Mouse (Mus musculus) kidney, postnatal 0 days (tissue): ENCODE results near the gene Sorl1. TPM values are rescaled to one million over a fixed set of nuclear protein-coding genes. Genes with fewer than 3 reads are reported as not detected.

Experiments used
- ATAC-seq: fragments of 200-750 bp; cut with Nextera tagmentation; replicated peaks from 2 replicates; pipeline ENCODE4 v1.8.0; 2017; ENCODE audit warnings: low read depth, moderate number of reproducible peaks, moderate TSS enrichment, moderate library complexity; ENCODE audit not compliant: low FRiP score
- DNase-seq: peaks from one replicate; pipeline ENCODE4 v3.0.0-alpha.2; 2016; ENCODE audit warnings: low spot score
- H3K27ac ChIP-seq: fragments of 300-500 bp; sonication (generic); 2 replicates; pipeline ENCODE4 v1.5.1; 2014; ENCODE audit warnings: mild to moderate bottlenecking
- H3K27me3 ChIP-seq: fragments of 300-500 bp; sonication (generic); 2 replicates; pipeline ENCODE4 v1.6.1; 2014; ENCODE audit warnings: low read length, mixed read lengths; ENCODE audit not compliant: insufficient read depth
- H3K36me3 ChIP-seq: fragments of 300-500 bp; sonication (generic); 2 replicates; pipeline ENCODE4 v1.6.1; 2014; ENCODE audit warnings: low read length, mixed read lengths; ENCODE audit not compliant: insufficient read depth
- H3K4me1 ChIP-seq: fragments of 300-500 bp; sonication (generic); replicated peaks from 2 replicates; pipeline ENCODE4 v1.6.1; 2014; ENCODE audit warnings: antibody characterized with exemption, low read length, mixed read lengths; ENCODE audit not compliant: insufficient read depth
- H3K4me2 ChIP-seq: fragments of 300-500 bp; sonication (generic); 2 replicates; pipeline ENCODE4 v1.6.1; 2014; ENCODE audit warnings: mild to moderate bottlenecking, low read length, moderate library complexity, mixed read lengths
- H3K4me3 ChIP-seq: fragments of 300-500 bp; sonication (generic); replicated peaks from 2 replicates; pipeline ENCODE4 v1.5.1; 2014; ENCODE audit warnings: low read depth, low read length
- H3K9ac ChIP-seq: fragments of 300-500 bp; sonication (generic); 2 replicates; pipeline ENCODE4 v1.6.1; 2014; ENCODE audit warnings: low read depth, low read length
- H3K9me3 ChIP-seq: fragments of 300-500 bp; sonication (generic); replicated peaks from 2 replicates; pipeline ENCODE4 v1.6.1; 2016; ENCODE audit warnings: low read length, inconsistent platforms, mixed read lengths
- CTCF ChIP-seq: IDR thresholded peaks from 2 replicates; pipeline ENCODE4 v1.5.1; 2016; ENCODE audit warnings: antibody characterized with exemption, low read depth, mild to moderate bottlenecking, moderate library complexity
- WGBS: fragments of 180-500 bp; shearing (Covaris S2); extraction: QIAGEN DNeasy Blood & Tissue Kit; methylation state at CpG from one replicate; pipeline ENCODE4 v1.1.7; 2014; 5-methylcytosine and 5-hydroxymethylcytosine counted together
- polyA plus RNA-seq: library from polyadenylated mRNA; unstranded; fragments of >200 nt; fragmentation: Nextera tagmentation; extraction: Ambion mirVana; gene quantifications from 2 replicates; pipeline ENCODE4 v1.2.1, GENCODE M21; 2015

Gene Sorl1
- polyA plus RNA-seq, 1 experiment from 2014 or later, result 11.1 TPM

DNA sequence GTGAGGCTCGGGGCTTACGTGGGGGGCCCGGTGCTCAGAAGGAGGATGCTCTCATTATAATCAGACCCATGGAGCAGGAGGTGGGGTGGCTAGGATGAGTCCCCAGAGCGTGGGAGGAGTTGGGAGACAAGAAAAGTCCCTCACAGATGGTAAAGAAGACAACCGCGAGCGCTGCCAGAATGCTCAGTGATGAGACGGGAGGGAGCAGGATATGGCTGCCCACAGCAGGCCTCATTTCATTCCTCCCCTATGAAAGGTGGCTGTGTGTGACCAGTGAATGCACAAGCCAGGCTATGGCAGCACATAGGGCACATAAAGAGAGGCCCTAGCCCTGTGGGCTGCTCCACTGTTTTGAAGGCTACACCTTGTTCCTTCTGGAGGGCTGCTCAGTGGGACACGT, 142.1 kb downstream of the Sorl1 start:
- no peak for DNase-seq
- WGBS, result 87% methylated on average over 9 of the region's 9 CpGs

DNA sequence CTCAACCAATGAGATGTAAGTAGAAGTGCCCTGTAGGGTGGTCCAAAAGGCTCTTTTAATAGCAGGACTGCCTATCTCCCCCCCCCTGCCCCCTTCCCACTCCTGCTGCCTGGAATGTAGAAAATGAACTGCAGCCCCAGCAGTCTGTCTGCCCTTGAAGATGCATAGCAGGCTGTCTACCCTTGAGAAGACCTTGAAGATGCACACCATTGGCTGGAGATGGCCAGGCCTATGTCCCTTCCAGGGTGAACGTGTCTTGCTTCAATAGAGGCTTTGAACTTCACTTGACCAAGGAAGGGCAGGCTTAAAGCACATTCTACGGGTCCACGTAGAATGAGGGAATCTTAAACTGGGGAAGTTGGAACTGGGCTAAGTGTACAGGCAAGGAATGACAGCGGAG, 142.8 kb downstream of the Sorl1 start:
- DNase-seq (no peak), ATAC-seq (no peak)
- Histone ChIP-seq H3K9ac (no peak overlapping the region), H3K36me3 (0 out of 2 replicates have a peak, but pooled peaks cover 15% of the 10 kb centered on the region), H3K27me3 (no peaks in the 10 kb centered on the region), H3K4me2 (no peak overlapping the region), H3K4me1 (peaks cover 3% of the 10 kb centered on the region; the same call in 1 of the 2 replicates), H3K4me3 (no peak overlapping the region), H3K9me3 (no peaks in the 10 kb centered on the region), H3K27ac (no peak overlapping the region)
- WGBS, result 64% methylated on average over 4 of the region's 4 CpGs
- no peak for TF ChIP-seq CTCF

More for the DNA sequence above, 142.1 kb downstream of the Sorl1 start:
- no peak for TF ChIP-seq CTCF
- Histone ChIP-seq H3K27me3 (no peaks in the 10 kb centered on the region), H3K4me1 (peaks cover 3% of the 10 kb centered on the region; the same call in 1 of the 2 replicates), H3K36me3 (0 out of 2 replicates have a peak, but pooled peaks cover 21% of the 10 kb centered on the region), H3K4me3 (no peak overlapping the region), H3K4me2 (no peak overlapping the region), H3K9ac (no peak overlapping the region), H3K27ac (no peak overlapping the region), H3K9me3 (no peaks in the 10 kb centered on the region)
- ATAC-seq, result no peak

DNA sequence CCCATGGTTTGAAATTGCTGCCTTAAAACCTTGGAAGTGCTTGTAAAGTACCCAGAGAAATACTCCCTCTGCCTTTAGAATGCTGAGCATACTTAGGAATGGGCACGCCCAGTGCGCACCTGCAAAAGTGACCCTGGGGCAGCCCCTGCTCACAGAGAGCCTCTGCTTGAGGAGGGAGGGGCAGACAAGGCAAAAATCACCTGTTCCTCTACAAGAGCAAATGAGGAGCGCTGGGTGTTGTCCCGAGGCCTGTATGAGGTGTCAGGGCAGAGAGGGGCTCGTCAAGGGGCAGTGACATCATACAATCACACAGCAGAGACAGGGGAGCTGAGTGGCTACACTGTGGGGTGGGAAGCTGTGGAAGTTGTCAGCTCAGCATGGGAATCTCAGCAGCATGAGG, 143.3 kb downstream of the Sorl1 start:
- Histone ChIP-seq H3K4me3 (no peak overlapping the region), H3K9me3 (no peaks in the 10 kb centered on the region), H3K4me2 (no peak overlapping the region), H3K9ac (no peak overlapping the region), H3K36me3 (0 out of 2 replicates have a peak, but pooled peaks cover 18% of the 10 kb centered on the region), H3K4me1 (peaks cover 3% of the 10 kb centered on the region; the same call in 1 of the 2 replicates), H3K27ac (no peak overlapping the region), H3K27me3 (no peaks in the 10 kb centered on the region)
- no peak for TF ChIP-seq CTCF
- ATAC-seq, result no peak
- no peak for DNase-seq
- 81% methylated on average over 5 of the region's 5 CpGs for WGBS

DNA sequence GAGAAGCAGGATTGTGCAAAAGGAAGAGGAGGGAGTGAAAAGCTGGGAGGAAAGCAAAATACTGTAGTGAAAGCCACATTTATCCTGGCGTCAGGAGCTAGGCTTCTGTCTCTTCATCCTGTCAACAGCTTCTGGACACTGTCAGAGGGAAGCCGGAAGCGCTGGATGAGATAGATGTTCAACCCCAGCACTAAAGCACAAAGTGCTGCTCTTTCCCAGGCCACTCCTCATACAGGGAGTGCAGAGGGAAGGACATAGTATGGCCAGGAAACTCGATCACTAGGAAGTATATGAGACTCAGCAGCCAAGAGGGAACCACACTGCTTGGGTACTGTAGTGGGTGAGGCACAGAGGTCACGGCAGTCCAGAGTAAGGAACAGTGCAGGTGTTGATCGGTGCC, 145.7 kb downstream of the Sorl1 start:
- 85% methylated on average over 6 of the region's 6 CpGs for WGBS
- no peak for ATAC-seq
- no peak overlapping the region for H3K4me2 ChIP-seq
- H3K27ac ChIP-seq, result no peak overlapping the region
- no peak for TF ChIP-seq CTCF
- H3K4me3 ChIP-seq, result no peak overlapping the region
- DNase-seq, result no peak
- no peaks in the 10 kb centered on the region for H3K27me3 ChIP-seq
- H3K9ac ChIP-seq, result no peak overlapping the region
- 0 out of 2 replicates have a peak, but pooled peaks cover 12% of the 10 kb centered on the region for H3K36me3 ChIP-seq
- H3K9me3 ChIP-seq, result no peaks in the 10 kb centered on the region
- 0 out of 2 replicates have a peak, but pooled peaks cover 3% of the 10 kb centered on the region for H3K4me1 ChIP-seq

DNA sequence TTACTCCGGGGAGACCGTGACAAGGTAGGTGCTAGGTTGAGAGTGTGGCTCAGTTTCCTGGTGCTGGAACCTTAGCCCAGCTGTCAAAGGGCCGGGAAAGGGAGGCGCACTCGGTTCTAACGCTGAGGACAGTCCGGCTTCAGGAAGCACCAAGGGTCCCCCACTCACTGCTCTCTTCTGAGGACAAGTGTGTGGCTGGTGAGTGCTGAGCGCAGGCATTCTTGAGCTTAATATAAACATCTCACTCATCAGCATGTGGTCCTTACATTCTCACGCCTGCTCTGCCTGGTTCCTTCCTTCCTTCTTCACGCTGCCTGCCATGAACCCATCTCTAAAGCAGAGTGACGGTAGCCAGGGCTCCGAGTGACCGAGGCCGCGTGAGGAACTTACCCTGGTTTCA, 148.1 kb downstream of the Sorl1 start:
- Histone ChIP-seq H3K9me3 (no peaks in the 10 kb centered on the region), H3K4me3 (no peak overlapping the region), H3K4me1 (no peaks in the 10 kb centered on the region), H3K36me3 (0 out of 2 replicates have a peak, but pooled peaks cover 7% of the 10 kb centered on the region), H3K27me3 (no peaks in the 10 kb centered on the region), H3K27ac (no peak overlapping the region), H3K9ac (no peak overlapping the region), H3K4me2 (no peak overlapping the region)
- no peak for ATAC-seq
- 85% methylated on average over 15 of the region's 15 CpGs for WGBS
- DNase-seq, result no peak
- no peak for TF ChIP-seq CTCF

DNA sequence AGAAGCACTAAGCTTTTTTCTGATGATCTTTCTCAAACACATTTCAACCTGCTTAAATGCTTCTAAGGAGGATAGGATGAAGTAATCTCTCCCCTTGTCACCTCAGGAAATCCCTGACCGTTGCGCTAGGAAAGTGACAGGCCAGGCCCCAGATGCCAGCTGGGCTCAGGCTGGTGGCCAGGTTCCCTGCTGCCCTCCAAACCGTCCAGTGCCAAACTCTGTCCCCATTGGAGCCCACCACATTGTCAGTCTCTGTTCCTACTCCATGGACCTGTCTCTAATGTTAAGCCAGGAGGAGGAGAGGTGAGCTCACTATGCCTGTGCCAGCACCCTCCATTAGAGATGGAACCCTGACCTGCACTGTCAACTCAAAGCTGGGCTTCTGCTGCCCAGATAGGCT, 149.4 kb downstream of the Sorl1 start:
- no peaks in the 10 kb centered on the region for H3K27me3 ChIP-seq
- ATAC-seq, result no peak
- no peak overlapping the region for H3K27ac ChIP-seq
- DNase-seq, result no peak
- H3K4me1 ChIP-seq, result no peaks in the 10 kb centered on the region
- WGBS, result 83% methylated on average over 3 of the region's 3 CpGs
- no peak overlapping the region for H3K9ac ChIP-seq
- no peak overlapping the region for H3K4me3 ChIP-seq
- TF ChIP-seq CTCF, result no peak
- 0 out of 2 replicates have a peak, but pooled peaks cover 7% of the 10 kb centered on the region for H3K36me3 ChIP-seq
- no peaks in the 10 kb centered on the region for H3K9me3 ChIP-seq
- H3K4me2 ChIP-seq, result no peak overlapping the region
